Mouse (Mus musculus): Measurements from ENCODE around the gene Slc17a2. TPM values are rescaled to one million over a fixed set of nuclear protein-coding genes. Genes with fewer than 3 reads are reported as not detected.

The Slc17a2 gene
- polyA plus RNA-seq, 1 experiment: not detected

DNA sequence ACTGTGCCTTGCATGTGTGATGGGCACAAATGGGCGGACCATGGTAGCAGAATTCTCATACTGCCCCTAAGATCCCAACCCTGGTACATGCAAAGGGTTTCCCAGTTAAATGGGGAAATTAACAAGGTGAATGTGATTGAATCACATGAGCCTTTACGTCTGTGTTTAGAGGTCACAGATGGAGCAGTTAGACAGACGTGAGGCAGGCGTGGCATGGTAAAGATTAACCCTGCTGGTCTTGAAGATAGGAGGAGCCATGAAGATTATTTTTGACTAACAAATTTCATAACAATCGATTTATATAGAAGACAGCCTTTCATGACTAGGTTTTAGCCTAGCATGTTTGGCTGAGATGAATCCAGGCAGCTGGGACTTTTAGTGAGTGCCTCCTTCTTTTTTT is 66.3 kb downstream of the Slc17a2 start:
- Histone ChIP-seq H3K27me3 (ENCODE audit: control insufficient read depth, insufficient read depth, low read length) (no peaks in the 10 kb centered on the region), H3K27ac (ENCODE audit: insufficient read depth, low read length) (no peak overlapping the region), H3K4me3 (ENCODE audit: extremely low read depth, insufficient read depth, insufficient read length) (no peak overlapping the region), H3K4me1 (ENCODE audit: control insufficient read depth, insufficient read depth, insufficient read length) (no peaks in the 10 kb centered on the region), H3K36me3 (ENCODE audit: control insufficient read depth, insufficient read depth, low read length) (no peaks in the 10 kb centered on the region)
- WGBS: 85% methylated on average over 5 of the region's 5 CpGs
- TF ChIP-seq POLR2A (IDR thresholded peaks at IDR 0.05; ENCODE audit: low read depth, low read length) (no peak), CTCF (IDR thresholded peaks at IDR 0.05; ENCODE audit: extremely low read depth, insufficient read depth, insufficient read length, insufficient replicate concordance) (no peak)
- no peak for DNase-seq (ENCODE audit: low read depth in 1 of 2, low spot score in 2 of 2)

Other genes with a start within 250 kb of the Slc17a2 start
- gene Hist1h3e, start 244.6 kb upstream of the Slc17a2 start, polyA plus RNA-seq (2012; rRNA removed): 36.8 and 50.5 TPM in 2 replicates
- gene Hist1h2ae, start 235.8 kb upstream of the Slc17a2 start, polyA plus RNA-seq (2012; rRNA removed): 15.5 and 23.4 TPM in 2 replicates
- gene Hist1h2bg, start 235.6 kb upstream of the Slc17a2 start, polyA plus RNA-seq (2012; rRNA removed): 57.5 and 66.9 TPM in 2 replicates
- gene Hist1h2bf, start 232.8 kb upstream of the Slc17a2 start, polyA plus RNA-seq (2012; rRNA removed): 26.2 and 28.3 TPM in 2 replicates
- 12.2 and 23.2 TPM in 2 replicates for gene Hist1h2ad, start 232.6 kb upstream of the Slc17a2 start, polyA plus RNA-seq (2012; rRNA removed)
- gene Hist1h3d, start 231.2 kb upstream of the Slc17a2 start, polyA plus RNA-seq (2012; rRNA removed): 20.9 and 27.9 TPM in 2 replicates
- 19.1 and 20.9 TPM in 2 replicates for gene Hist1h4d, start 225.4 kb upstream of the Slc17a2 start, polyA plus RNA-seq (2012; rRNA removed)
- gene Hist1h2be, start 185.9 kb upstream of the Slc17a2 start, polyA plus RNA-seq (2012; rRNA removed): 2.8 and 3.8 TPM in 2 replicates
- gene Hist1h1e, start 184.4 kb upstream of the Slc17a2 start, polyA plus RNA-seq (2012; rRNA removed): 2.9 and 3.7 TPM in 2 replicates
- 1.2 and 2.0 TPM in 2 replicates for gene Hist1h2ac, start 123.0 kb upstream of the Slc17a2 start, polyA plus RNA-seq (2012; rRNA removed)
- gene Hist1h2bc, start 122.8 kb upstream of the Slc17a2 start, polyA plus RNA-seq (2012; rRNA removed): 41.8 and 44.4 TPM in 2 replicates
- gene Hist1h1t, start 111.2 kb upstream of the Slc17a2 start, polyA plus RNA-seq (2012; rRNA removed): not detected in 2 replicates
- gene Hist1h4c, start 108.5 kb upstream of the Slc17a2 start, polyA plus RNA-seq (2012; rRNA removed): 20.0 and 33.6 TPM in 2 replicates
- 20.7 and 26.1 TPM in 2 replicates for gene Hfe, start 96.1 kb upstream of the Slc17a2 start, polyA plus RNA-seq (2012; rRNA removed)
- gene Hist1h1c, start 68.2 kb upstream of the Slc17a2 start, polyA plus RNA-seq (2012; rRNA removed): 20.9 and 25.5 TPM in 2 replicates
- 35.9 and 50.3 TPM in 2 replicates for gene Hist1h3c, start 61.4 kb upstream of the Slc17a2 start, polyA plus RNA-seq (2012; rRNA removed)
- 23.7 and 32.9 TPM in 2 replicates for gene Hist1h2bb, start 60.3 kb upstream of the Slc17a2 start, polyA plus RNA-seq (2012; rRNA removed)
- 28.4 and 40.3 TPM in 2 replicates for gene Hist1h2ab, start 55.9 kb upstream of the Slc17a2 start, polyA plus RNA-seq (2012; rRNA removed)
- 54.9 and 68.9 TPM in 2 replicates for gene Hist1h3b, start 54.7 kb upstream of the Slc17a2 start, polyA plus RNA-seq (2012; rRNA removed)
- gene Hist1h4b, start 50.0 kb upstream of the Slc17a2 start, polyA plus RNA-seq (2012; rRNA removed): 19.0 and 27.4 TPM in 2 replicates
- gene Hist1h4a, start 45.8 kb upstream of the Slc17a2 start, polyA plus RNA-seq (2012; rRNA removed): 16.1 and 29.5 TPM in 2 replicates
- 38.4 and 54.1 TPM in 2 replicates for gene Hist1h3a, start 44.6 kb upstream of the Slc17a2 start, polyA plus RNA-seq (2012; rRNA removed)
- gene Hist1h1a, start 43.3 kb upstream of the Slc17a2 start, polyA plus RNA-seq (2012; rRNA removed): 1.3 and 1.5 TPM in 2 replicates
- not detected in 2 replicates for gene Trim38, start 37.1 kb upstream of the Slc17a2 start, polyA plus RNA-seq (2012; rRNA removed)
- 0.06 TPM in 1 of 2 replicates, not detected in the other for gene Slc17a3, start 32.4 kb downstream of the Slc17a2 start, polyA plus RNA-seq (2012; rRNA removed)
- 0.11 TPM in 1 of 2 replicates, not detected in the other for gene Slc17a1, start 60.8 kb downstream of the Slc17a2 start, polyA plus RNA-seq (2012; rRNA removed)
- 0.07 and 0.13 TPM in 2 replicates for gene Slc17a4, start 108.0 kb downstream of the Slc17a2 start, polyA plus RNA-seq (2012; rRNA removed)
- gene Hist1h2ba, start 127.2 kb downstream of the Slc17a2 start, polyA plus RNA-seq (2012; rRNA removed): not detected in 2 replicates
- not detected in 2 replicates for gene Hist1h2aa, start 127.5 kb downstream of the Slc17a2 start, polyA plus RNA-seq (2012; rRNA removed)
- gene Scgn, start 184.2 kb downstream of the Slc17a2 start, polyA plus RNA-seq (2012; rRNA removed): not detected in 2 replicates